Mouse (Mus musculus): ENCODE measurements around the gene Slc11a1. TPM values are rescaled to one million over a fixed set of nuclear protein-coding genes. Genes with fewer than 3 reads are reported as not detected.
A peak's percentile ranks its signal among the peaks of the same experiment; 100 is the strongest.
"Not testable (repeated sequence)": the region's sequence is repeated elsewhere in the genome, so short reads cannot be mapped to it uniquely, and the experiment has no call there.

Gene Slc11a1
- total and polyA plus RNA-seq, 2 experiments from 2014 or later: 1.8 to 2.5 TPM

DNA sequence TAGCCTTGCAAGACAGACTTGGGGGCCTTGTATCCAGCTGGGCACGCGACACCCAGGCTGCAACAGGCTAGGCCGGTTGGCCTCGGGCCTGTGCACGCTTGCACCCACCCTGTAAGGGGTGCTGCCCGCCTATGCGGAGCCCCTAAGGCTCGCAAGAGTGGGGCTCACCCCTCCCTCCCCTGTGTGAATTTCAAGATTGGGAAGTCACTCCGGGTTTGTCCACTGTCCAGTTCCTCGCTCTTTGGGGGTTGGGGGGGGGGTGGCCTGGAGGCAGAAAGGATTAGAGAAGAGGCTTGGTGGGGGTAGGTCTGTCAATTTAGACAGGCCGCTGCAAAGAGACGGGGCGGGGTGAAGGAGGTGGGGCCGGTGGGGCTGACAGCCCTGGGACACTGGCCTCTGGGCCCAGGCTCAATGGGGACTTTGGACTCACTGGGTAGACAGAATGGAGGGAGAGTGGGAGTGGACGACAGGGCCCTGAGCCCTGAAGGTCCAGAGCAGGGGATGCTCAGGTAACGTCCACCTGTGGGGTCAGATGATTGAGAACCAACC is 17.5 kb downstream of the Slc11a1 start:
- ATAC-seq (ENCODE audit: insufficient read depth, low read depth) (no peak), DNase-seq (ENCODE audit: low spot score) (no peak)
- no peaks in the 10 kb centered on the region for H3K27me3 ChIP-seq (ENCODE audit: control insufficient read depth, insufficient read depth, low read length)
- no peaks in the 10 kb centered on the region for H3K9me3 ChIP-seq (replicated peaks; ENCODE audit: control insufficient read depth, low read length)
- H3K9ac ChIP-seq (replicated peaks; ENCODE audit: low read depth, low read length): peak overlapping the region; percentile 97
- H3K4me3 ChIP-seq (ENCODE audit: low read depth, low read length): peak overlapping the region; percentile 76
- H3K4me1 ChIP-seq (ENCODE audit: control insufficient read depth, insufficient read depth): peaks cover 20% of the 10 kb centered on the region
- peak overlapping the region; percentile 98 for H3K27ac ChIP-seq (ENCODE audit: low read depth)
- WGBS: 2% methylated on average over 16 of the region's 16 CpGs
- peaks cover 21% of the 10 kb centered on the region for H3K36me3 ChIP-seq (replicated peaks; ENCODE audit: control insufficient read depth, insufficient read depth, low read length)
- peak overlapping the region; percentile 94 for H3K4me2 ChIP-seq (ENCODE audit: low read depth, low read length)
- TF ChIP-seq CTCF (IDR thresholded peaks at IDR 0.05; ENCODE audit: low read depth) (no peak), EP300 (IDR thresholded peaks at IDR 0.05; ENCODE audit: low read depth) (0 out of 2 replicates have a peak, but pooled peaks have one; percentile 15)

- Histone ChIP-seq H3K4me3 (ENCODE audit: low read depth, low read length) (peak overlapping the region; percentile 76), H3K36me3 (replicated peaks; ENCODE audit: control insufficient read depth, insufficient read depth, low read length) (peaks cover 21% of the 10 kb centered on the region), H3K27me3 (ENCODE audit: control insufficient read depth, insufficient read depth, low read length) (no peaks in the 10 kb centered on the region), H3K27ac (ENCODE audit: low read depth) (no peak overlapping the region), H3K9ac (replicated peaks; ENCODE audit: low read depth, low read length) (peak overlapping the region; percentile 97), H3K4me2 (ENCODE audit: low read depth, low read length) (peak overlapping the region; percentile 94), H3K4me1 (ENCODE audit: control insufficient read depth, insufficient read depth) (peaks cover 20% of the 10 kb centered on the region), H3K9me3 (replicated peaks; ENCODE audit: control insufficient read depth, low read length) (no peaks in the 10 kb centered on the region)
- no peak for TF ChIP-seq CTCF (IDR thresholded peaks at IDR 0.05; ENCODE audit: low read depth)
- no peak for TF ChIP-seq EP300 (IDR thresholded peaks at IDR 0.05; ENCODE audit: low read depth)
- 39% methylated on average over 6 of the region's 7 CpGs for WGBS
- DNase-seq (ENCODE audit: low spot score) (no peak), ATAC-seq (ENCODE audit: insufficient read depth, low read depth) (no peak)
Observed at GRCm38 (mm10) chr1:74393010-74393409, 18.0 kb downstream of the Slc11a1 start.

DNA sequence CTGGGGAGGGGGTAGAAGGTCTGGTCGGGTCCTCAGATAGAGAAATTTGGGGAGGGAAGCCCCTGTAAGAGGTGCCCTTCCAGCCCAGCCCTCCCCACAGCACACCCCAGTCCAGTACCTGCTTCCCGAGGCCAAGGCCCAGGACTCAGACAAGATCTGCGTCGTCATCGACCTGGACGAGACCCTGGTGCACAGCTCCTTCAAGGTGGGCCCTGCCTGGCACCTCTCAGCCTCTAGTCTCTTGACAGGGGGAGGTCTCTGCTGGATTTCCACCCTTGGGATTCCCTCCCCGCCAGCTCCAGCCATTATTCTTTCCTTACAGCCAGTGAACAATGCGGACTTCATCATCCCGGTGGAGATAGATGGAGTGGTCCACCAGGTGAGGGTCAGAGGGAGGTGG is 18.7 kb downstream of the Slc11a1 start:
- H3K9me3 ChIP-seq (replicated peaks; ENCODE audit: control insufficient read depth, low read length): no peaks in the 10 kb centered on the region
- H3K27me3 ChIP-seq (ENCODE audit: control insufficient read depth, insufficient read depth, low read length): no peaks in the 10 kb centered on the region
- H3K4me3 ChIP-seq (ENCODE audit: low read depth, low read length): no peak overlapping the region
- peaks cover 20% of the 10 kb centered on the region for H3K4me1 ChIP-seq (ENCODE audit: control insufficient read depth, insufficient read depth)
- H3K4me2 ChIP-seq (ENCODE audit: low read depth, low read length): no peak overlapping the region
- no peak overlapping the region for H3K9ac ChIP-seq (replicated peaks; ENCODE audit: low read depth, low read length)
- DNase-seq (ENCODE audit: low spot score) (no peak), ATAC-seq (ENCODE audit: insufficient read depth, low read depth) (no peak)
- no peak overlapping the region for H3K27ac ChIP-seq (ENCODE audit: low read depth)
- WGBS: 80% methylated on average over 9 of the region's 9 CpGs
- peaks cover 21% of the 10 kb centered on the region for H3K36me3 ChIP-seq (replicated peaks; ENCODE audit: control insufficient read depth, insufficient read depth, low read length)
- no peak for TF ChIP-seq CTCF (IDR thresholded peaks at IDR 0.05; ENCODE audit: low read depth)
- no peak for TF ChIP-seq EP300 (IDR thresholded peaks at IDR 0.05; ENCODE audit: low read depth)

- no peak for TF ChIP-seq EP300 (IDR thresholded peaks at IDR 0.05; ENCODE audit: low read depth)
- no peak for TF ChIP-seq CTCF (IDR thresholded peaks at IDR 0.05; ENCODE audit: low read depth)
- no peak overlapping the region for H3K4me2 ChIP-seq (ENCODE audit: low read depth, low read length)
- ATAC-seq (ENCODE audit: insufficient read depth, low read depth) (no peak), DNase-seq (ENCODE audit: low spot score) (no peak)
- peaks cover 20% of the 10 kb centered on the region for H3K4me1 ChIP-seq (ENCODE audit: control insufficient read depth, insufficient read depth)
- H3K27me3 ChIP-seq (ENCODE audit: control insufficient read depth, insufficient read depth, low read length): no peaks in the 10 kb centered on the region
- peaks cover 21% of the 10 kb centered on the region for H3K36me3 ChIP-seq (replicated peaks; ENCODE audit: control insufficient read depth, insufficient read depth, low read length)
- no peak overlapping the region for H3K27ac ChIP-seq (ENCODE audit: low read depth)
- no peak overlapping the region for H3K4me3 ChIP-seq (ENCODE audit: low read depth, low read length)
- H3K9ac ChIP-seq (replicated peaks; ENCODE audit: low read depth, low read length): no peak overlapping the region
- WGBS: 79% methylated on average over 9 of the region's 9 CpGs
- no peaks in the 10 kb centered on the region for H3K9me3 ChIP-seq (replicated peaks; ENCODE audit: control insufficient read depth, low read length)
Observed at GRCm38 (mm10) chr1:74394311-74394710, 19.3 kb downstream of the Slc11a1 start.

GRCm38 (mm10) chr1:74394858-74395257 is 19.9 kb downstream of the Slc11a1 start:
- Histone ChIP-seq H3K27ac (ENCODE audit: low read depth) (no peak overlapping the region), H3K27me3 (ENCODE audit: control insufficient read depth, insufficient read depth, low read length) (no peaks in the 10 kb centered on the region), H3K4me2 (ENCODE audit: low read depth, low read length) (no peak overlapping the region), H3K36me3 (replicated peaks; ENCODE audit: control insufficient read depth, insufficient read depth, low read length) (peaks cover 21% of the 10 kb centered on the region), H3K9ac (replicated peaks; ENCODE audit: low read depth, low read length) (no peak overlapping the region), H3K9me3 (replicated peaks; ENCODE audit: control insufficient read depth, low read length) (no peaks in the 10 kb centered on the region), H3K4me3 (ENCODE audit: low read depth, low read length) (no peak overlapping the region), H3K4me1 (ENCODE audit: control insufficient read depth, insufficient read depth) (peaks cover 14% of the 10 kb centered on the region)
- DNase-seq (ENCODE audit: low spot score) (no peak), ATAC-seq (ENCODE audit: insufficient read depth, low read depth) (no peak)
- 83% methylated on average over 15 of the region's 15 CpGs for WGBS
- TF ChIP-seq CTCF (IDR thresholded peaks at IDR 0.05; ENCODE audit: low read depth) (no peak), EP300 (IDR thresholded peaks at IDR 0.05; ENCODE audit: low read depth) (no peak)

- H3K4me3 ChIP-seq (ENCODE audit: low read depth, low read length): no peak overlapping the region
- peaks cover 11% of the 10 kb centered on the region for H3K4me1 ChIP-seq (ENCODE audit: control insufficient read depth, insufficient read depth)
- H3K9me3 ChIP-seq (replicated peaks; ENCODE audit: control insufficient read depth, low read length): no peaks in the 10 kb centered on the region
- H3K9ac ChIP-seq (replicated peaks; ENCODE audit: low read depth, low read length): no peak overlapping the region
- 77% methylated on average over 13 of the region's 13 CpGs for WGBS
- H3K27ac ChIP-seq (ENCODE audit: low read depth): no peak overlapping the region
- DNase-seq (ENCODE audit: low spot score): no peak
- no peak for TF ChIP-seq CTCF (IDR thresholded peaks at IDR 0.05; ENCODE audit: low read depth)
- no peak for TF ChIP-seq EP300 (IDR thresholded peaks at IDR 0.05; ENCODE audit: low read depth)
- H3K36me3 ChIP-seq (replicated peaks; ENCODE audit: control insufficient read depth, insufficient read depth, low read length): peaks cover 21% of the 10 kb centered on the region
- ATAC-seq (ENCODE audit: insufficient read depth, low read depth): no peak
- no peak overlapping the region for H3K4me2 ChIP-seq (ENCODE audit: low read depth, low read length)
- no peaks in the 10 kb centered on the region for H3K27me3 ChIP-seq (ENCODE audit: control insufficient read depth, insufficient read depth, low read length)
Observed at GRCm38 (mm10) chr1:74395290-74395689, 20.3 kb downstream of the Slc11a1 start.

- 10% methylated on average over 11 of the region's 12 CpGs for WGBS
- Histone ChIP-seq H3K4me3 (ENCODE audit: low read depth, low read length) (peak overlapping the region; percentile 47), H3K27ac (ENCODE audit: low read depth) (peak overlapping the region; percentile 80), H3K4me2 (ENCODE audit: low read depth, low read length) (peak overlapping the region; percentile 80), H3K36me3 (replicated peaks; ENCODE audit: control insufficient read depth, insufficient read depth, low read length) (peaks cover 21% of the 10 kb centered on the region)
- not testable (repeated sequence) for DNase-seq (ENCODE audit: low spot score); ATAC-seq (ENCODE audit: insufficient read depth, low read depth); H3K9ac ChIP-seq (replicated peaks; ENCODE audit: low read depth, low read length); H3K4me1 ChIP-seq (ENCODE audit: control insufficient read depth, insufficient read depth); H3K9me3 ChIP-seq (replicated peaks; ENCODE audit: control insufficient read depth, low read length); H3K27me3 ChIP-seq (ENCODE audit: control insufficient read depth, insufficient read depth, low read length)
Observed at GRCm38 (mm10) chr1:74396456-74397222, 21.6 kb downstream of the Slc11a1 start.

All from heart, postnatal 0 days (tissue).